Mouse (Mus musculus) midbrain, embryonic 11.5 days (tissue): Measurements from ENCODE around the gene Col4a4. TPM values are rescaled to one million over a fixed set of nuclear protein-coding genes. Genes with fewer than 3 reads are reported as not detected.

Experiments used
- ATAC-seq: fragments of 200-750 bp; cut with Nextera tagmentation; 2 replicates; pipeline ENCODE4 v1.8.0; 2017; ENCODE audit warnings: moderate TSS enrichment, moderate library complexity; ENCODE audit not compliant: low FRiP score
- DNase-seq: peaks from one replicate; pipeline ENCODE4 v3.0.0; 2015; ENCODE audit warnings: low spot score; ENCODE audit errors: missing footprints
- H3K27ac ChIP-seq: fragments of 300-500 bp; sonication (generic); 2 replicates; pipeline ENCODE4 v1.5.1; 2014; ENCODE audit warnings: low read depth, low read length
- H3K27me3 ChIP-seq: fragments of 300-500 bp; sonication (generic); 2 replicates; pipeline ENCODE4 v1.6.1; 2014; ENCODE audit warnings: mild to moderate bottlenecking, low read length, moderate library complexity, mixed read lengths; ENCODE audit not compliant: control insufficient read depth, insufficient read depth
- H3K36me3 ChIP-seq: fragments of 300-500 bp; sonication (generic); 2 replicates; pipeline ENCODE4 v1.6.1; 2014; ENCODE audit warnings: mild to moderate bottlenecking, low read length, moderate library complexity, mixed read lengths; ENCODE audit not compliant: control insufficient read depth, insufficient read depth
- H3K4me1 ChIP-seq: fragments of 300-500 bp; sonication (generic); 2 replicates; pipeline ENCODE4 v1.6.1; 2014; ENCODE audit warnings: low read length; ENCODE audit not compliant: control insufficient read depth, insufficient read depth
- H3K4me2 ChIP-seq: fragments of 300-500 bp; sonication (generic); 2 replicates; pipeline ENCODE4 v1.6.1; 2014; ENCODE audit warnings: mild to moderate bottlenecking, moderate library complexity
- H3K4me3 ChIP-seq: fragments of 300-500 bp; sonication (generic); 2 replicates; pipeline ENCODE4 v1.5.1; 2014; ENCODE audit warnings: low read depth, low read length
- H3K9ac ChIP-seq: fragments of 300-500 bp; sonication (generic); 2 replicates; pipeline ENCODE4 v1.6.1; 2014; ENCODE audit warnings: low read length
- H3K9me3 ChIP-seq: fragments of 300-500 bp; sonication (generic); 2 replicates; pipeline ENCODE4 v1.6.1; 2016; ENCODE audit warnings: low read length; ENCODE audit not compliant: control insufficient read depth
- WGBS: fragments of 180-500 bp; shearing (Covaris S2); extraction: QIAGEN DNeasy Blood & Tissue Kit; methylation state at CpG from one replicate; pipeline ENCODE4 v1.1.7; 2014; 5-methylcytosine and 5-hydroxymethylcytosine counted together
- polyA plus RNA-seq: library from polyadenylated mRNA; unstranded; fragments of >200 nt; fragmentation: Nextera tagmentation; extraction: Ambion mirVana; gene quantifications from 2 replicates; pipeline ENCODE4 v1.2.1, GENCODE M21; 2014

Col4a4 gene
- polyA plus RNA-seq, 1 experiment from 2014 or later: 0.04 TPM

DNA sequence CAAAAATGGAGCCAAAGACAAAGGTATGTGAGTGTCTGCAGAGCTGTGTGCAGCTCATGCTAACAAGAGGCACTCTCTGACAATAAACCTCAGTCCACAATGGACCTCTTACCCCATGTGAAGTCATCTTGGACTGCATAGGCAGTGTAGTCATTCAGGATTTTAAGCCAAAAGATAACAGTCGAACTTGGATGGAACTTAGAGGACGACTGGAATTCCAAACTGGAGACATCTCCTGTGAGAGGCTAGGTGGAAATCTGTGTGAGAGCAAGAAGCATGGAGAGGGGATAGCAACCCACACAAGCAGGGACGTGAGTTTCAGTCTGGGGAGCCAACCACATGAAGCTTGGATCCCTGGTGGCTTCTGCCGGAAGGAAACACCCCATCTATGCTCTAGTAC is 136.8 kb downstream of the Col4a4 start:
- Histone ChIP-seq H3K4me1 (peaks cover 3% of the 10 kb centered on the region; the same call in 1 of the 2 replicates), H3K27me3 (no peaks in the 10 kb centered on the region), H3K4me2 (no peak overlapping the region), H3K9me3 (no peaks in the 10 kb centered on the region), H3K4me3 (no peak overlapping the region), H3K36me3 (no peaks in the 10 kb centered on the region), H3K27ac (no peak overlapping the region), H3K9ac (no peak overlapping the region)
- no peak for ATAC-seq
- 86% methylated on average over 4 of the region's 4 CpGs for WGBS
- DNase-seq: peak; percentile 33

DNA sequence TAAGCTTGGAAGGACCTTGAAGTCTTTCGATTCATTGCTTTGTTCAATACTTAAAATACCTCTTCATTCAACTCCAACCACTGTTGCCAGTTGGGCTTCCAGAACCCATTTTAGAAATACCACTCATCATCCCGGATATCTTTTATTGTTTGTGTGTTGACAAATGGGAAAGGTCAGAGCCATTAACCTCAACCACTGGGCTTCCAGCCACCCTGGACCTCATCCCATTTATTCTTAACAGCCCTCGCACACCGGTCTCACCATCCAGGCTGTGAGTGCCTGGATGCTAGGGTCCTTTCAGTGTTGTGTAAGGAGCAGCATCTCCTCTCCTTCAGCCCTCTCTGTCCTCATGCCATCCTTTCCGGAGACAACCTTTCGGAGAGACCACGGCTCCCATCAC is 140.6 kb downstream of the Col4a4 start:
- Histone ChIP-seq H3K27me3 (no peaks in the 10 kb centered on the region), H3K4me1 (no peaks in the 10 kb centered on the region), H3K36me3 (no peaks in the 10 kb centered on the region), H3K9me3 (no peaks in the 10 kb centered on the region), H3K4me2 (no peak overlapping the region), H3K4me3 (no peak overlapping the region), H3K9ac (no peak overlapping the region), H3K27ac (no peak overlapping the region)
- WGBS: 93% methylated on average over 7 of the region's 7 CpGs
- ATAC-seq (no peak), DNase-seq (no peak)

DNA sequence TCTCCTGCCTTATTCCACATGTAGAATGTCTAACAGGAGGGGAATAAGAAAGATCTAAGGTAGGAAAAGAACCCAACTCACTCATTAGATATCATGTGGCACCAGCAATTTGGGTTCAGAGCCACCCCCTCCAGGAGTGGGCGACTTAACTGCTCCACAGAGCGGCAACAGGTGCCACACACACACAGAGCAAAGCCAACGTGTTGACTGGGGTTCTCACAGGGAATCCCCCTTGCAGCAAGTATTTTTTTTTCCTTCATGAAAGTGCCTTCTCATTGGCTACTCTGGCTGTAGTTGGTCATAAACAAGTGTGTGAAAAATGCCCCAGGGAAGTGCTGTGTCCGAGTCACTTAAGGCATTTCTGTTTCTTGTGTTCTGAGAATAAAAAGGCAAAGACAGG is 143.1 kb downstream of the Col4a4 start:
- no peak overlapping the region for H3K4me3 ChIP-seq
- no peak overlapping the region for H3K9ac ChIP-seq
- 86% methylated on average over 4 of the region's 4 CpGs for WGBS
- ATAC-seq (no peak), DNase-seq (no peak)
- H3K36me3 ChIP-seq: no peaks in the 10 kb centered on the region
- no peak overlapping the region for H3K27ac ChIP-seq
- H3K4me1 ChIP-seq: no peaks in the 10 kb centered on the region
- H3K9me3 ChIP-seq: no peaks in the 10 kb centered on the region
- no peaks in the 10 kb centered on the region for H3K27me3 ChIP-seq
- no peak overlapping the region for H3K4me2 ChIP-seq

DNA sequence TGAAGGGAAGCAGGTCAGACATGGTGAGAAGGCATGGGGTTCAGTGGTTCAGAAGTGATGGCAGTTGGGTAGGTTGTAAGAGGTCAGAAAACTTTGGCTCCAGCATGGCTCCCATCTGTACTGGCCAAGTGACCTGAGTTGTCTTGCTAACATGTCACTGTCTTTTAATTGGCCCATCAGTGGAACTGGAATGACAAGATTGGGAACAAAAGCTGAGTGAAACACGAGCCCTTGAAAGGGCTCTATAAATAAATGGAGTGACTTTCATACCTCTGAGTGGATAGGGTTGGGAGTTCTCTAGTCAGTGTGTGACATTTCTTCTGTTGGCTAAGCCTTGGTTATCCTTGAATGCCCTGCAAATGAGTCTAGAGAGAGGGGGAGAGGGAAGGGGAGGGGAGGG is 146.5 kb downstream of the Col4a4 start:
- no peak for ATAC-seq
- Histone ChIP-seq H3K36me3 (no peaks in the 10 kb centered on the region), H3K27me3 (no peaks in the 10 kb centered on the region), H3K27ac (no peak overlapping the region), H3K4me2 (no peak overlapping the region), H3K4me1 (no peaks in the 10 kb centered on the region), H3K4me3 (no peak overlapping the region), H3K9ac (no peak overlapping the region), H3K9me3 (no peaks in the 10 kb centered on the region)
- peak; percentile 51 for DNase-seq
- WGBS: 83% methylated on average over 1 of the region's 1 CpGs

DNA sequence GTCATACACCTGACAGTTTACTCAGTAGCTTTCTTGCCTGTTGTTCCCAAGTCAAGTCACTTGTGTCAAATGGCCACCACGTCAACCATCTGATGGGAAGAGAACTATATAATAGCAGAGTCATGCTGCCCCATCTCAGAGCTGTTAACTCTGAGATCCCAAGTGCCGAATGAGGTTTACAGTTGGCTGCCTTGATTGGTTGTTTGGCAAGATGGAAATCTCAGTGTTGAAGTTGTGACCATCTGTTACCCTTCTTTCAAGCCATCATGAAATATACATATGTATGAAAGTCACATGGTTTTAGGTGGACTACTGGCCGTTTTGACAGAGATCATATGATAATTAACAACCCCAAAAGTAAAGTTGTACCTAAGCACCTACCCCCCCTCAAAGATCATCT is 149.4 kb downstream of the Col4a4 start:
- Histone ChIP-seq H3K27ac (no peak overlapping the region), H3K4me1 (no peaks in the 10 kb centered on the region), H3K4me2 (no peak overlapping the region), H3K9me3 (no peaks in the 10 kb centered on the region), H3K4me3 (no peak overlapping the region), H3K9ac (no peak overlapping the region), H3K27me3 (no peaks in the 10 kb centered on the region), H3K36me3 (no peaks in the 10 kb centered on the region)
- DNase-seq (no peak), ATAC-seq (no peak)
- 78% methylated on average over 3 of the region's 3 CpGs for WGBS

DNA sequence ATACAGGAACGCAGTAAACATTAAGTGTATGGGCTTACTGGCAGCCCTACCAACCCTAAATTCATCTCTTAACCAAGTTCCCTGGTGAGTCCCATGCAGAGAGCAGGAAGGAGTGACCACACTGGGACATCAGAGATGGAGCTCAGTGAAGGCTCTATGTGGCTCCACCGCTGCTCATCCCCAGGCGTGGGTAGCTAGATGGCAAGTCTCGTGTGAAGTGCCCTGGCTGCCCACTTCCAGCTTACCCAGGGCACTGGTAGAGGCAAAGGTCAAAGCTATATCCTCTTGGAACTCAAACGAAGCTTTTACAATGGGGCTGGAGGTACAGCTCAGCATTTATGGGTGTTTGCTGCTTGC is 153.0 kb downstream of the Col4a4 start:
- Histone ChIP-seq H3K36me3 (no peaks in the 10 kb centered on the region), H3K4me1 (no peaks in the 10 kb centered on the region), H3K27me3 (no peaks in the 10 kb centered on the region), H3K9ac (no peak overlapping the region), H3K27ac (no peak overlapping the region), H3K4me3 (no peak overlapping the region), H3K9me3 (no peaks in the 10 kb centered on the region), H3K4me2 (no peak overlapping the region)
- 82% methylated on average over 5 of the region's 5 CpGs for WGBS
- no peak for DNase-seq
- ATAC-seq: no peak

DNA sequence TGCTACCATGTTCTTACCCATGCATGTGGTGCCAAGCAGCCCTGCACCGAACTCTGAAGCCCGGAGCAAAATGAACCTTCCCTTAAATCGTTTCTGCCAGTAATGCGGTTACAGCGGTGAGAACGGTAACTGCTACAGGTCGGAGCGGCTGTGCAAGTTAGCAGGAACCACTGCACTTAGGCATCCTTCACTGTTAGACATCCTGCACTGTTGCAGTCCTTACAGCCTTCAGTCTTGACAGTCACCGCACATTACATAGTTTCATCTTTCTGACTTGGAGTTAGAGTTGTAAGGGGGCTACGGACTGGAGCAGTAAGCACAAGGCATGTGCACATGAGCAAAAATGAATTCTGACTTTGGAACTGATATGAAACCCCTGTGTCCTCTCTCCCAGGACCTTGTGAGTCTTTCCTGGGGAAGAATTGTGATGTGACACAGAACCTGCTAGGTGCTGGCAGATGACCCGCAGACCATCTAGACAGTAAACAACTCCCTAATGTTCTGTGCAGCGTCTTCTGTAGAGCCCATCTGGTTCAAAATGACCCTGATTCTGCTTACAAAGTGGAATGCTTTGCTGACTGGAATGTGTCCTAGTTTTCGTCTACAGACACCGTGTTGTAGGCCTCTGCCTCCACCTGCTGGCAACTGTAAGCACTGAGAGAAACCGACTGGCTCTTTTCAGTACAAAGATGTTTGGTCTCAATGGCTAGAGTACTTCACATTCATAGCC is 153.6 kb downstream of the Col4a4 start:
- Histone ChIP-seq H3K9me3 (no peaks in the 10 kb centered on the region), H3K36me3 (no peaks in the 10 kb centered on the region), H3K9ac (no peak overlapping the region), H3K27ac (no peak overlapping the region), H3K4me3 (no peak overlapping the region), H3K4me2 (no peak overlapping the region), H3K27me3 (no peaks in the 10 kb centered on the region), H3K4me1 (no peaks in the 10 kb centered on the region)
- whole genome bisulfite sequencing: 68% methylated on average over 15 of the region's 15 CpGs
- peak; percentile 77 for ATAC-seq
- DNase-seq: peak; percentile 89

DNA sequence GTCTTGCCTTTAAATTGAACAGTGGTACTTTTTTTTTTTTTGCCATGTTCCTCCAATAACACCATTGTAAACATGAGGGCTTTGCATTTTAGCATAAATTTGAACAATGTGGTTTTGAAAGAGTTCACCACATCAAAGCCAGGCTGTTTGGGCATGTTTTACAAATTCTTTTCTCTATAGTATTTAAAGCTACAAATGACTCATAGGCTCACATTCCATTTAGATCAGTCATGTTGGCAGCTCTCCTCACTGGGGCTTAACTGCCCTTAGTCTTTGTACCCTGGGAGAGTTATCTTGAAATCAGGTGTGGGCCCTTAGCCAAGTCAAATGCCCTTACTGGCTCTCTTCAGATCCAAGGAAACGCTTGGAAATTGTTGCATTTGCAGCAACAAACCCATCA is 157.6 kb downstream of the Col4a4 start:
- Histone ChIP-seq H3K27ac (no peak overlapping the region), H3K36me3 (no peaks in the 10 kb centered on the region), H3K9me3 (no peaks in the 10 kb centered on the region), H3K4me1 (no peaks in the 10 kb centered on the region), H3K27me3 (no peaks in the 10 kb centered on the region), H3K9ac (no peak overlapping the region), H3K4me2 (no peak overlapping the region), H3K4me3 (no peak overlapping the region)
- no peak for ATAC-seq
- peak; percentile 51 for DNase-seq
- 75% methylated on average over 1 of the region's 1 CpGs for WGBS

DNA sequence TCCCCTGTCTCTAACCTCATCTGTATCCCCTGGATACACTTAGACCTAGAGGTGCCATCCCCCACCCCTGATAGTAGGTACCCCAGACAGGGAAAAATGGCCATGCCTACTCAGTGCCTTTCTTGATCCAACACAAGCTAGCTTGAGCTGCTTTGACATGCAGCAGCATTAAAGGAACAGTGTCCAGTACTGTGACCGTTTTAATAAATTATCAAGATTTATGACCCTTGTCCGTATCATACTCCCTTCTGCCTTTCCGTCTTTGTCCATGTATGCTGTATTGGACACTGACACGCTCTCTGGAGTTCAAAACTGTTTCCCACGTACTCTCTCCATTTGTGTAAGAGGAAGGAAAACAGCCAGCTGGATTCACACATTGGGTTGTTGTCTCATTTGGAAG is 158.9 kb downstream of the Col4a4 start:
- Histone ChIP-seq H3K27me3 (no peaks in the 10 kb centered on the region), H3K4me2 (no peak overlapping the region), H3K9me3 (no peaks in the 10 kb centered on the region), H3K4me1 (no peaks in the 10 kb centered on the region), H3K4me3 (no peak overlapping the region), H3K27ac (no peak overlapping the region), H3K36me3 (no peaks in the 10 kb centered on the region), H3K9ac (no peak overlapping the region)
- WGBS: 91% methylated on average over 5 of the region's 5 CpGs
- peak; percentile 47 for DNase-seq
- no peak for ATAC-seq
